Mouse (Mus musculus) layer of hippocampus, adult 9-11 months (tissue): ENCODE results near the gene Znrf3.

Experiments
- DNase-seq: peaks from one replicate; pipeline ENCODE4 v3.0.0; 2022

Znrf3 gene

DNA sequence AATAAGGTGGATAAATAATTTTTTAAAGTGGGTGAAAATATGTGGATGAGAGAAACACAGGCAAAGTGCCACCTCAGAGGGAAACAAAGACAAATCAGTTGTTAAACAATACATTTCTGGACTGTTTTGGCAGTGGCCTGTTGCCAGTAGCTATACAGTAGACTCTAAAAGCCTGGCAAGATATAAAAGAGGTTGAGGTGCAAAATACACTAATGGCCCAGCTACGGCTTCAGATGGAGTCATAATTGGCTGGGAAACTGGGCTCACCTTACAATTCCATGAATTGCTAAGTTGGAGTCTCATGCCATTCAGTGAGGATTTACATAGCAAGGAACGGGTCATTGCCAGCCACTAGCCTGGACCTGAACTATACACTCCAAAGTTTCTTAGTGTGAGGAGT, 62.0 kb downstream of the Znrf3 start:
- no peak for DNase-seq

DNA sequence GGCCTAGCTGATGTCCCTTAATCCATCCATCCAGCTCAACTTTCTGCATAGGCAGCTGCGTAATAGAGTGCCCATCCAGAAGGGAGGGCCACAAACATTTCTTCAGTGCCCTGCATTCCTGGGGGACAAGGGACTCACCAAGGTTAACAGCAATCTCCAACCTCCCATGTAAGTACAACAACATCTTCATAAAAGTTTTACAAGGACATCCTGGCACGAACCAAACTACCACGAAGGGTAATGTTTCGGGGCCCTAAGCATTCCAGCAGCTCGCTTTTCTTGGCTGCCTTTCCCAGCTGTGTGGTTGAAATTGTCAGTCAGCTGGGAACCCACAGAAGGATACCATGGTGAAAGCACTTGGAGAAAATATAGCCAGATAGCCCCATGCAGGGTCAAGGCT, 63.4 kb downstream of the Znrf3 start:
- no peak for DNase-seq

DNA sequence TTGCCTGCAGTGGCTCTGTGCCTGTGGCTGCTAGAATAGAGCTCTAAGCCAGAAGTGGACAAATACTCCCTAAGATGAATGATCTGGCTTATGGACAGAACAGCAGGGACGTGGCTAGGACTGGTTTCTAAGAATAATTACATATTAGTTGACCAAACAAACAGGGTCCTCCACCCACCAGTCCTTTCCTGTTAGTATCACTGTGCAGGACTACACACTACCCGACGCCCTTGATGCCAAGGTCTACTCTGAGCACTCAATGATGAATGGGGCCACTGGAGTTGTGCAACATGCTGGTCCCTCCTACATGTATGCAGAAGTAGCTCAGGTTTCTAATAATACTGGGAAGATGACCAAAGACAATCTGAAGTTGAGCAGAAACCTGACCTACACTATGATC, 64.4 kb downstream of the Znrf3 start:
- no peak for DNase-seq

DNA sequence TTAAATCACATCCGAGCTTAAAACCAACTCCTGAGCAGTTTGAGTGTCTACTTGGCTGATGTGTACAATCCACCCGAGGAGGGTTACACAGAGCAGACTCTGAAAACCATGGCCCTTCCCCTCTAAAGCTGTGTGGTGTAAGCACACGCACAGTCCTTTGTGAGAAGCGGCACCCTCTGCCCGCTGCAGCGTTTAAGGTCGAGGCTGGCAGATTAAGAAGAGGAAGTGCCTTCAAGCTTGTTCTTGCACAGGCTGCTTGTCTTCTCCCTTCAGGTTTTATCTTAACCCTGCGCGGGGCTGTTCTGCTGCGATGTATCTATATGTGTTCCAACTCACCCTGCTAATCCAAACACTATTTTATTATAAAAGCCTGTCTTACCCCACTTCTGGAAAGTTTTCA, 75.5 kb downstream of the Znrf3 start:
- DNase-seq: no peak

DNA sequence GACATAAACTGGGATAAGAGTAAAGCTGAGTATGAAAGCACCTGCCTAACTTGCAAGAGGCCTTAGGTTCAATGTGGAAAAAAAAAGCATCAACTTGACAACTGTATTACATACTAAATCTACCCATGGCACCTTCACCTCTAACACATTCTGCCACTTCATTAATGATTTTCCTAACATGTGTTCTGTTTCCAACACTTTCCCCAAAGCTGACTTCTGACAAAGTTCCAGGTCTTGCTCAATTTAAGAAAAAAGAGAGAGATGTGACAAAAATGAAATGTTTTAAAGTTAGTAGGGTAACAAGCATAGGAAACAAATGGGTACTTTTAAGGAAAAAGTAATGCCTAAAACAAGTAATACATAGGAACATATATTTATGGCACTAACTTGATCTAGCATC, 76.2 kb downstream of the Znrf3 start:
- DNase-seq: no peak

DNA sequence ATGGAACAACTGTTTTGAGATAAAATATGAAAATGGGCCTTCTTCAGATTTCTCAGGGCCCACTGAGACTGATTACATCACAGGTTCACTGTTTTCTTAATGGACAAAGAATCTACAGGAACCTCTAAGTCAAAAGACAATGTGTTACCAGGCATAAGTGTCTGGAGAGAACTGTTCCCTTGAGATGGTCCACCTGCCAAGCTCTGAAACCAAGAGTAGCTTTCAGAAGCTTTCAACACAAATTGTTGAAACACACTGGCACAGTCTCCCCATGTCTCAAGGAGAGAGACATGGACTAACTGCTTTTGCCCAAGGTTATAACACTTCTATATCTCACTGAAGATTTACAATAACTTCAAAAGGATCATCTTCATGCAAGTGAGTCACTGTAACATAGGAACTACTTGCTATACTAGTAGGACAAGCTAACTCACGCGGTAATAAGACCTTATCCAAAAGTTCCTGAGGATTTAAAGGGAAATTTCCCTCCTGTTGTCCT, 89.3 kb downstream of the Znrf3 start:
- DNase-seq: no peak

DNA sequence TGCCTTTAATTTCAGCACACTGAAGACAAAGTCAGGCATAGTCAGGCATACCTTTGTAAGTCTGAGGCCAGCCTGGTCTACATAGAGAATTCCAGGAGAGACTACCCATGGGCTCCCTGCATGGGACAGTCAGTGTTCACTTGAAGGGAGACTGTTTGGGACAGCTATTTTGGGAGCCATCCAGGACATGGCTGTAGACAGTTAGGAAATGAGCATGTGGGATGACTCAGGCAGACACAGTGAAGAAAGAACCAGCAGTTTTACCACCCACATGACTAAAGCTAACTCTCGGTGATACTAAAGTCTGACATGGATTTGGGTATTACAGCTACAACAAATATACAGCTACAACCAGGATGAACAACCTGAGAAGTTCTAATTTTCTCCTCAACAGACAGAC, 89.9 kb downstream of the Znrf3 start:
- peak; percentile 80 for DNase-seq

DNA sequence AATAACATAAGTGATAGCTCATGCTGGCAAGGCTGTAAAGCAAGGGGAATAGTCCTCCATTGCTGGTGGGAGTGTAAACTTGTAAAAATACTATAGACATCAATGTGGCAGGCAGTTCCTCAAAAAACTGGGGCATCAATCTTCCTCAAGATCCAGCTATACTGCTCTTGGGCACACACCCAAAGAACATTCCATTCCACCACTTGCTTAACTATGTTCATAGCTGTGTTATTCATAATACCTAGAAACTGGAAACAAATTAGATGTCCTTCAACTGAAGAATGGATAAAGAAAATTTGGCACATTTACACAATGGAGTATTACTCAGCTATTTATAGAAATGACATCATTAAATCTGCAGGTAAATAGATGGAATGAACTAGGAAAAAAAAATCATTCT, 91.6 kb downstream of the Znrf3 start:
- DNase-seq: no peak

DNA sequence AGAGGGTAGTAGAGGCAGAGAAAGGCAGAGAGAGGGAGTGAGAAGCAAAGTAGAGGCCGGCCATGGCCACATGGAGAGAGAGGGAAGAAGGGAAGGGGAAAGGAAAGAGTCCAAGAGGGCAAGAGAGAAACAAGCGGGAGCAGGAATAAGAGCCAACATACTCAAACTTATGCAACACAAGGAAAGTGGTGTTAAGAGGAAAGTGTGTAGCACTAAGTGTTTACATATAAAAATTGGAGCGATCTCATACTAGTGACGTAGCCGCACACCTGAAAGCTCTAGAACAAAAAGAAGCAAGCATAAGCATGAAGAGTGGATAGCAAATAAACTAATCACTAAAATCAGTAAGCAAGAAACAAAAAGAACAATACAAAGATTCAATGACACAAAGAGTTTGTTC, 95.2 kb downstream of the Znrf3 start:
- DNase-seq: no peak

DNA sequence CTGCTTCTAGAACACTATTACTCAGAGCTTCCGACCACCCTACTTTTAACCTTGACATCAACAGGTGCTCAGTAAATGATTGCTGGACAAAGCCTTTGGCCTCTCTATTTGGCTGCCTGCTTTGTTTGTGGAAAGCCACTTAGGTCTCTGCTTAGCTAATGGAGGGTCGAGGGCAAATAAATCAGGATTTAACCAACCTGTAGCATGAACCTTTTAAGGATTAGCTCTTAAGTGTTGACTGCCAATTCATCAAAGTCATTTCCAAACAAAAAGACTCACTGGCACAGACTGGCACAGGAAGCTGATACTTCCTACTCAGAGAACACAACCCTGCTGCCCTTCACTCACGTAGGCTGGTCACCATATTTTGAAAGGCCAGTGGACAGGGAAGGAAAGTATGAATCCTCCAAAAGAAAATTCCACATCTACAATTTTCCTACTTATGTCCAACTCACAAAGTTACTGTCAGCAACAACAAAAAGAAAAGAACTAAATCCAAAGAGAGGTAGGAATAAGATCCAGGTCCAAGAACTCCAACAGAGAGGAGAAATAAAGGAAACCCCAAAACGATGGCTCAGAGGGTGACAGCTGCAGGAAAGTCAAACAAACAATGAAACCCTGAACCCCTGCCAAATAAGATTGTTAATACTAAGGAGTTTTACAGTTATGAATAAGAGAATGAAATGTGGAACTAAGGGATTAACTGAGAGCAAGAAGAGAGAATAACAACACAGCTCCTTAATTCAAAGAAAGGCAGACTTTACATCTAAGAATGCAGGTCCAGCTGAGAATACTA, 97.6 kb downstream of the Znrf3 start:
- DNase-seq: no peak

DNA sequence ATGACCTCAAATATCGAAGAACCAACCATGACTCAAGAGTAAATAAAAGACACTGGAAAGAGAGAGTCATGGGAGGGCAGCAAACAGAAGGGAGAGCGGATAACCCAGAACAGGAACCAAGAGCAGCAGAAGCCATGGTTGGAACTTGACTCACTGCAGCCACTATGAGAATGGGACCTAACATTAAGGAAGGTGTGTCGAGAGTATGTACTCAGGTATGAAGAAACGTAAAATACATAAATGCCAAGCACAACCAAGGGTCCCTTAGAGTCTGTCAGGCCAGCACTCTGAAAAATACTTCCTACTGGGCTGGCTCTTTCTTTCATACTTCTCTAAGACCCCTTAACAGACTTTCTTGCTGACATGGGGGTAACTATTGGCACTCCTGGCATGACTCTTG, 100.9 kb downstream of the Znrf3 start:
- no peak for DNase-seq

DNA sequence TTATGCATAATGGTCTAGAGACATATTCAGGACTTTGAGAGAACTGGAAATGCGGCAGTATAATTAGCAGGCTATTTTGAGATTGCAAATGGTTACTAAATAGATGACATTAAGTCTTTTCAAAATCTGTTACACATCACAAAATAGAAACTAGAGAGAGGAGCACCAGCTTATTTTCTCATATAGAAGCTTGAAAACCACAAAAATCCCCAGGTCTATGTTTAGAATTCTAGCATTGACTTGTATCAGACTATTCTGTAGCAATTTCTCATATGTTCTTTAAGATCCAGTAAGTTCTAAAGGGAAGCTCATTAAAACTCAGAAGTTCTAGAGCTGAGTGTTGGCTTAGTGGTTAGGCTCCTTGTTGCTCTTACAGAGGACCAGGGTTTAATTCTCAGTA, 104.9 kb downstream of the Znrf3 start:
- DNase-seq: no peak

DNA sequence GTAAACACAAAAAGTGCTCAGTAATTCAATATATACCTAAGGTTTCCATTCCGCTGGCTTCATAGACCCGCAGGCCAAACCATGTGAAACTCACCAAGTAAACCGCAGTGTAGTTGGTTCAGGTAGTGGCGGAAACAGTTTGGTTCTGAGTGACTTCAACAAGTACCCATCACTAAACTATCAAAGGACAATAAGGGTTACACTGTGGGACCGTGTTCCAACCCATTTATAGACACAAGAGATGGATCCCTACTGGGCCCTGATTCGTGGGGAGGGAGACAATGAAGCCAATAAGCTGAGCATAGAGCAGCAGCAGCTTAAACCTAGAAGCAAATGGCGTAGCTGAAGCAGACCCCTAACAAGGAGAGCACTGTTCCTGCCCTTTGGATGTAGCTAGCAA, 107.8 kb downstream of the Znrf3 start:
- DNase-seq: no peak

DNA sequence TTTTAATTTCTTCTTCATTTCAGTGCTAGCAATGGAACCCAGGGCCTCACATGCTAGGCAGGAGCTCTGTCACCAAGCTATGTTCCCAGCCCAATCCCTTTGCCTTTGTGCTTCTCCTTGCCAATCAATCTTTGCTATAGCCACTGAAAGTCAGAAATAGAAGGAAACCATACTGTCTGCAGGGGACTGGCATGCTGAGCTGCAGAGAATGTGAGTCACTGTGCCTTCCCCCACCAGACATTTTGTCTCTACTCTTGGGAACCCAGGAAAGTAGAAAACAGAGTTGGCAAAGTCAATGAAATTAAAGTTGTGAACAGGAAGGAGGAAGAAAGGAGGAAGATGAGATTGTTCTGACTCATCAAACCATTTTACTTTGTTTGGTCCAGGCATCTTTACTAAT, 108.4 kb downstream of the Znrf3 start:
- no peak for DNase-seq

DNA sequence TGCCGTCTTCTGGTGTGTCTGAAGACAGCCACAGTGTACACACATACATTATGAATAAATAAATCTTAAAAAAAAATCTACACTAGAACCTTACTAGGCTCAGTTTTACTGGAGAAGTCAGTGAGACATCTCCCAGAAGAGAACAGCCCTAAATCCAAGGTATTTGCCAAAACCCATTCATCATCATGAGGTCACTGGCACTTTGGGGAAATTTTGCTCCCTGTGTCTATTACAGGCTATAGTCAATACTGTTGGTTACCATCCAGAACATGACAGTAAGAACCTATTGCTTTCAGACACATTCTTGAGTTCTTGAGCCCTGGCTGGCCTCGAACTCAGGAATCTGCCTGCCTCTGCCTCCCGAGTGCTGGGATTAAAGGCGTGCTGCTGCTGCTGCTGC, 113.8 kb downstream of the Znrf3 start:
- no peak for DNase-seq

DNA sequence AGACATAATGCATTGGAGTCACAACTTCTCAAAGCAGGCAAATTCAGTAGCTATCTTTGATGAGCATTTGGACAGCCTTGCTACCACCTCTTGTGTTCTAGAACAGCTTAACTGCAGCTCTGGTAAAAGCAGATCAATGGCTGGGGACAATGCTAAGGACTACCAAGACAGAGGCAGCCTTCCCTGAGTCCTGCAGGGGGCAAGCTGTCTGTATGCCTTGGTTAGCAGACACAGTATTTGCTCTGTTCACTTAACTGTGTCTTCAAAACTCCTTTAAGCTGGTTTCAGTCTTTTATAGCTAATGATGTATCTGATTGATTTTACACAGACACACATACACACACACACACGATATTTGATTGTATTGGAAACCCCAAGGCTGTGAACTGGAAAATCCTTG, 117.0 kb downstream of the Znrf3 start:
- no peak for DNase-seq

DNA sequence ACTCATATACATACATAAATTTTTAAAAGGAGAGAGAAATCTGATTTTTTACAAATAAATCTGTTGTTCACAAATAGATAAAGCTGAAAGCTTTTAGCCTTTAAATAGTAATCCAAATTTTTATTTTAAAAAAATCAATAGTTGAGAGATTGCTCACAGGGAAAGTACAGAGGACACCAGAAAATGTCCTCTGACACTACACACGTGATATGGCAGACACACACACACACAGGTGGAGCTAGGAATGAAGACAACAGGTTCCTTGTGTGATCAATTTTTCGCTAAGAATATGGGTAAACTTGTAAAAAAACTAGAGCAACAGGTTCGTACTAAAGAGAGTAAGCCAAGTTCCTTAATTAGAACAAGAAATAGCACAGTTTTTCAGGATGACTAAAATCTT, 118.4 kb downstream of the Znrf3 start:
- DNase-seq: no peak

DNA sequence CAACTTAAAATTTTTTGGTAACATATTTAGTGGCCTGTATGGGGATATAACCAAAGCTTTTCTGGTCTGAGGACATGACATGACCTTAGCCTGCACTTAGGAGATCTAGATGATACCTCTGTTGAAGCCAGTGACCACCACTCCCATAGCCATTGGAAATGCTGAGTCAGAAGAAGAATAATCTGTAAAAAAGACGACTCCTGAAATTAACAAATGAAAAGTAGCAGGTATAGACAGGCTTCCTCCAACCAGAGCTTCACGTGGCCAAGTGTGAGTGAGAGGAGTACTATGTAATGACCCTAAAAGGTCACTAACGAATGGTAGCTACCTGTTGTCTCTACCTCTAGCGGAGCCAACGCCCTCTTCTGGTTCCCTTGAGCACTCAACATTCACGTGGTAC, 119.4 kb downstream of the Znrf3 start:
- DNase-seq: no peak

DNA sequence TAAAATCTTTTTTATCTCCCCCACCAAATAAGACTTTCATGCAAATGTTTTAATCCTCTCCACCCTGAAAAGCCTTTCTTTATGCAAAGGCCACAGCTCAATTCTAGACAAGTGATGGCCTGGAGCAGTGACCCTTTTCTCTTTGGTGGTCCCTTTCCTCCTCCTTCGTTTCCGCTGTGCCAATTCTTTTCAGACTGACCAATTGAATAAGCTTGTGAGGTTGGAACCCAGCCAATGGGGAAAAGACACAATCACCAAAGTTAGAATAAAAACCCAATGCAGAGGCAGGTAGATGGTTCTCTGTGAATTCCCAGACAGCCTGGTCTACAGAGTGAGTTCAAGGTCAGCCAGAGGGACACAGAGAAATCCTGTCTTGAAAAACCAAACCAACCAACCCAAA, 120.4 kb downstream of the Znrf3 start:
- no peak for DNase-seq

DNA sequence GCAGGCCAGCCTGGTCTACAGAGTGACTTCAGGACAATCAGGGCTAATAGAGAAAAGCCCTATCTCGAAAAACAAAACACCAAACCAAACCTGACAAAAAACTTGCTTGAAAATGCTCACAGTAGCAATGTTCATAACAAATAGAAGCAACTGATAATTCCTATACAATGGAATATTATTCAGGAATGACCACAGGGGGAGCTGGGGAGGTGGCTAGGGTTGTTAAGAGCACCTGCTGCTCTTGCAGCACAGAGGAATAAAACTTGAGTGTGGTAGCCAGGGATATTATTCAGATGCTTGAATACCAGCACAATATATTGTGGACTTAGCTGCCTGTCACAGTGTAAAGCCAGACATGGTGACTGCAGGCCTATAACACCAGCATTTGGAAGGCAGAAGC, 123.0 kb downstream of the Znrf3 start:
- DNase-seq: no peak

DNA sequence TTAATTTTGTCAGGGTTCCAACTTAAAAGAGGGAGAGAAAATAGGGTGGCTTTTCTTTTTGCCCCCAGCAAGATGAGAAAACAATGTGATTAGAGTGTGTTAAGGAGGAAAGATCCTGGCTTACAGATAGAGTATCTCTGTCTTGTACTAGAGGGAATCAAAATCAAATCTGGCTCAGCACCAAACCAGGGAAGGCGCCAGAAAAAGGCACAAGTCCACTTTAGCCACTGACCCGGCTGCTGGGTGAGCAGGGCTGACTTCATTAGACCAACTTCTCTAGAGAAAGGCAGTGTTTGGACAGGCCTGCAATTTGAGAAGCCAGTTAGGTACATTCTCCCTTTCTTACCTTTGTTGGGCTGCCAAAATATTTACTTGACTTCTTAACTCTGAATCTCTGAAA, 125.7 kb downstream of the Znrf3 start:
- no peak for DNase-seq

DNA sequence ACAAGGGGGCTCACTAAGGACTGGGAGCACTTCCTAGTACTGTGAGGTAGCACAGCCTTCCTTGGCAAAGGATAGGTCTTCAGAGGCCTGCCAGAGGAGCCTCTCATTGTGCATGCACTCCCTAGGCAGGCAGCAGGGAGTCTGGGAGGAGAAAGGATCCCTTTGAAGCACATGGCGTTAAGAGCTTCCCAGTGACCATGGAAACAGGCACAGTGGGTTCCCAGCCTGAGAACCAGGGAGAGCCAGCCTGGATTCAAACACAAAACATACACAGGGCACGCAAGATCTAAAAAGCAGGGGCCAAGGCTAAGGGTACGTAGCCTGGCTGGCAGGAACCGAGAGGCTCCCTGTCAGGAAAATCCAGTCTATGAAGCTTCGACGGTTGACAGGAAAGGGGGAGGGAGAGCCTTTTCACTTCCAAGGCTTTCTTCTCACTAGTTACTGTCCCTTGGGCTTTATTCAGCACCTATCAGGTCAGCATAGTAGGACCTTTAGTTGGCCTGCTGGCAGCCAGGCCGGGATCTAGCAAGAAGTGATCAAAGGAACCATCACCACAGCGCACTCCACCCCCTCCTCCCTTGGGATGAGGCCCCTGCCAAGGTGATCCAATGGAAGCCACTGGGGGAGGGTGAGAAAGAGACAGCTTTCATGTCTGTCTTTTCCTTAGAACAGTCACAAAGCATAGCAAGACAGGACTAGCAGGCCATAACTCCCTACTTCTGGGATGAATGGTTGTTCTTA, 126.4 kb downstream of the Znrf3 start:
- DNase-seq: peak; percentile 72

DNA sequence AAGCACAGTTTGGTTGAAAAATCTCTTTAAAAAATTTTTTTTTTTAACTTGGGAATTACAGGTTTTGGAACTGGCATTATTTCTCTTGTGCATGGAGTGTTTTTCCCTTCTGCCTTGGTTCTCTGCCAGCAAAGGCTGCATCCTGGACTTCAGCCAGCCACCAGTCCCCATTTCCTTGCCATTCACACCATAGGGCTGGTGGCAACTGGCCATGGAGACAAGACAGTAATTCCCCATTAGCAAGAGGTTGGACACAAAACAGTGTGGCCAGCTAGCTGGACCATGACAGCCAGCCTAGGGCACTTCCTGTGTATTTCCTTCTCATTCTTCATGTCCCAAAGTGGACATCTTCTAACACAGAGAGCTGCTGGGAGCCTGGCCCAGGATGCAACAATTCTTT, 129.9 kb downstream of the Znrf3 start:
- peak; percentile 46 for DNase-seq

DNA sequence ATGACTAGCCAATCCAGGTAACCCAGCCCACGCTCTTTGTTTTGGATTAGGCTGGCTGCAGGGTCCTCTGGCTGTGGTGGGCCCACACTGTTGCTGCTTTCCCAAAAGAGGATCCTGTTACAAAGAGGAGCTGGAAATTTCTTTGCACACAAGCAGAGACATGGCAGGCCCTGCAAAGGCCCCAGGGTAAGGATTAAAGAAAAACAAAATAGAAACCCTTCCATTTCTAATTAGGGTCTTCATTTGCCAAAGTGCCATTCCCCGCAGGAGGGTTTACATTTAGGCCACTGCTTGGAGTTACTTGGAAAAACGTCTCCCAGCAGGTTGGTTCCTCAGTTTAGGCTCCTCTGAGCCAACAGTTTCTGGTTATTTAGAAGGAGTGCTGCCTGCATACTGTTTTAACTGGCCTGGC, 130.3 kb downstream of the Znrf3 start:
- DNase-seq: no peak
